Mouse (Mus musculus) testis, adult 2 months (tissue): ENCODE data around the gene Tef.

ENCODE experiments used
- CTCF ChIP-seq: fragments of 200-500 bp; IDR thresholded peaks from 2 replicates; pipeline ENCODE4 v1.5.1; 2012; ENCODE audit warnings: low read depth, mild to moderate bottlenecking, inconsistent platforms, low read length, moderate library complexity; ENCODE audit not compliant: control insufficient read depth, insufficient read depth, insufficient replicate concordance
- POLR2A ChIP-seq: fragments of 200-500 bp; IDR thresholded peaks from 2 replicates; pipeline ENCODE4 v1.6.1; 2012; ENCODE audit warnings: low read depth, mild to moderate bottlenecking, inconsistent platforms, low read length, moderate library complexity; ENCODE audit not compliant: control insufficient read depth

GRCm38 (mm10) chr15:81845033-81845625 is 42.9 kb downstream of the Tef start:
- TF ChIP-seq CTCF (no peak), POLR2A (no peak)
